9 mouse cellular contexts compared by ENCODE assay signal in genomic region chr12:86945126-86945525, GRCm38 (mm10). TPM values are rescaled to one million over a fixed set of nuclear protein-coding genes. Genes with fewer than 3 reads are reported as not detected.
A peak's percentile ranks its signal among the peaks of the same experiment; 100 is the strongest.
DNase-seq lines count a peak whose midpoint lies in the region; ATAC-seq and TF ChIP-seq lines count a peak whose summit lies in the region.
"Had no signal": no experiment of that assay in that cellular context is flagged by ENCODE, and none has a peak within 500 bp of the region (broad histone marks: within the 10 kb centered on the region; RNA-seq: fewer than 3 reads in every experiment).

No protein-coding gene starts in this region.

- no peak for TF ChIP-seq EP300 in MEL (IDR thresholded peaks at IDR 0.05; ENCODE audit: low read depth in 1 of 2, low read length in 2 of 2)

- peak overlapping the region in 1 of 2 experiments; percentile 30; a peak in 1 of 4 replicates for H3K4me3 ChIP-seq in MEL (ENCODE audit: control insufficient read depth in 1 of 2, insufficient read depth in 1 of 2, low read depth in 2 of 2, low read length in 2 of 2)
- peak overlapping the region; percentile 27 for H3K4me3 ChIP-seq in gastrocnemius, adult 2 months

- intact Hi-C loops in gastrocnemius, adult 2 months (cut with DNase I) = loop anchor here (5.0 kb wide), 1 partner anchor 43 kb away; no protein-coding TSS in a partner anchor

- peaks cover 24% of the 10 kb centered on the region for H3K79me2 ChIP-seq in MEL (ENCODE audit: control insufficient read depth, insufficient read depth, low read length, poor library complexity)

- peak; percentile 92 for DNase-seq in 3T3-L1 (ENCODE audit: low read depth, low spot score)
- DNase-seq in MEL (ENCODE audit: low read depth, low spot score) = peak; percentile 74
- peak; percentile 81 for DNase-seq in cerebellum, adult 9-11 months
- peak; percentile 70 for DNase-seq in gastrocnemius, adult 2 months
- peak; percentile 85 to 89 for DNase-seq in kidney, postnatal 36 days
- DNase-seq in lung, postnatal 10 days = peak; percentile 88
- DNase-seq in right cerebral cortex, postnatal 10 days (ENCODE audit: low spot score in 2 of 2) = peak; percentile 87 to 89

- TF ChIP-seq CTCF in MEL (IDR thresholded peaks at IDR 0.05 in 2 of 3, conservative IDR thresholded peaks at IDR 0.05 in 1 of 3; ENCODE audit: control insufficient read depth in 1 of 3, insufficient read depth in 1 of 3, low read depth in 2 of 3, low read length in 3 of 3, poor library complexity in 1 of 3, severe bottlenecking in 1 of 3) = peak; percentile 39 to 86 (median 60)
- TF ChIP-seq CTCF in gastrocnemius, adult 2 months (IDR thresholded peaks at IDR 0.05) = peak; percentile 88

- TF ChIP-seq RAD21 in MEL (IDR thresholded peaks at IDR 0.05; ENCODE audit: low read depth, low read length) = peak; percentile 65

- no peak for TF ChIP-seq POLR2A in MEL (IDR thresholded peaks at IDR 0.05; ENCODE audit: control insufficient read depth in 1 of 2, insufficient read depth in 1 of 2, low read depth in 1 of 2, low read length in 2 of 2, poor library complexity in 1 of 2)

- H3K36me3 ChIP-seq in MEL (ENCODE audit: control insufficient read depth in 1 of 2, insufficient read depth in 2 of 2, low read length in 2 of 2) = peaks cover 0 to 20% of the 10 kb centered on the region in 2 experiments; a peak in 2 of 4 replicates

- no peak overlapping the region for H3K9ac ChIP-seq in MEL (ENCODE audit: control insufficient read depth, low read depth, low read length, poor library complexity, severe bottlenecking)

- H3K27me3 ChIP-seq in MEL (ENCODE audit: control insufficient read depth in 1 of 2, insufficient read depth in 2 of 2, low read length in 2 of 2) = peaks cover 2 to 7% of the 10 kb centered on the region in 2 experiments; a peak in 3 of 4 replicates

- no peak overlapping the region for H3K27ac ChIP-seq in MEL (ENCODE audit: control insufficient read depth, low read depth, low read length)
- peak overlapping the region; percentile 99 for H3K27ac ChIP-seq in gastrocnemius, adult 2 months

- no peak for ATAC-seq in inflammation-experienced regulatory T-cells, adult 6 months

- no peaks in the 10 kb centered on the region for H3K9me3 ChIP-seq in MEL (replicated peaks; ENCODE audit: insufficient read depth, low read length)

- H3K4me1 ChIP-seq in MEL (ENCODE audit: control insufficient read depth in 1 of 2, insufficient read depth in 2 of 2, low read length in 2 of 2) = peaks cover 7 to 14% of the 10 kb centered on the region in 2 experiments

TF ChIP-seq in MEL, 35 proteins besides CTCF, POLR2A, EP300 and RAD21:
- TF ChIP-seq SMC3 (IDR thresholded peaks at IDR 0.05; ENCODE audit: low read depth, low read length) (peak; percentile 84), ZC3H11A (IDR thresholded peaks at IDR 0.05; ENCODE audit: low read depth, low read length) (peak; percentile 70), MAX (IDR thresholded peaks at IDR 0.05; ENCODE audit: low read length) (no peak), TBP (IDR thresholded peaks at IDR 0.05; ENCODE audit: low read depth, low read length) (0 out of 2 replicates have a peak, but pooled peaks have one; percentile 14), UBTF (IDR thresholded peaks at IDR 0.05; ENCODE audit: borderline replicate concordance, insufficient read depth, low read depth, low read length) (no peak), SIN3A (IDR thresholded peaks at IDR 0.05; ENCODE audit: low read length) (peak; percentile 64), CHD2 (IDR thresholded peaks at IDR 0.05; ENCODE audit: low read length) (no peak), GATA1 (IDR thresholded peaks at IDR 0.05; ENCODE audit: low read depth, low read length) (peak; percentile 95)

RNA-seq across cellular contexts. Expression of gene Cipc, which starts 1.7 kb away (rescaled TPM):
- total RNA-seq in MEL (2012; rRNA removed) = 22.5 and 24.8 TPM in 2 replicates
- polyA plus RNA-seq in MEL (2012; ENCODE audit: insufficient read depth in 1 of 2, insufficient read length in 2 of 2, low read depth in 1 of 2, low replicate concordance in 2 of 2, missing spikeins in 1 of 2) = 10 to 100 TPM; 27.5 to 98.1 TPM
- total RNA-seq in gastrocnemius, adult 2 months (2021) = 10 to 100 TPM; 32.2 to 33.8 TPM
- polyA plus RNA-seq in inflammation-experienced regulatory T-cells, adult 6 months (2017; shearing (Covaris generic)) = 10 to 100 TPM; 20.2 to 29.2 (median 28.3) TPM

RNA-seq across cellular contexts. Expression of gene Zdhhc22, which starts 45.1 kb away (rescaled TPM):
- not detected in 2 replicates for total RNA-seq in MEL (2012; rRNA removed)
- under 1 TPM in 1 of 2 experiments, not detected in 1; 0.10 TPM for polyA plus RNA-seq in MEL (2012; ENCODE audit: insufficient read depth in 1 of 2, insufficient read length in 2 of 2, low read depth in 1 of 2, low replicate concordance in 2 of 2, missing spikeins in 1 of 2)
- total RNA-seq in gastrocnemius, adult 2 months (2021) = not detected
- polyA plus RNA-seq in inflammation-experienced regulatory T-cells, adult 6 months (2017; shearing (Covaris generic)) = under 1 TPM in 2 of 3 experiments, not detected in 1; 0.16 to 0.79 TPM
- polyA plus RNA-seq: erythroblast, embryonic 14.5 days had no signal
